Mouse (Mus musculus) CH12.LX (cell line): Measurements from ENCODE around the gene Atp1b3.

Source experiments
- BHLHE40 ChIP-seq: IDR thresholded peaks from 2 replicates; pipeline ENCODE4 v1.6.1; 2011; ENCODE audit warnings: mild to moderate bottlenecking, low read depth, low read length, improper control_type of control experiment
- CTCF ChIP-seq, 2 experiments: IDR thresholded peaks in 1 of 2; conservative IDR thresholded peaks in 1 of 2; 2 replicates each; pipeline ENCODE4 v1.5.1; 2011 to 2012; ENCODE audit warnings: low read depth in 2 of 2, low read length in 2 of 2, improper control_type of control experiment in 1 of 2, inconsistent platforms in 1 of 2, mild to moderate bottlenecking in 1 of 2, moderate library complexity in 1 of 2
- E2F4 ChIP-seq: IDR thresholded peaks from 2 replicates; pipeline ENCODE4 v1.6.1; 2011; ENCODE audit warnings: low read depth, low read length, improper control_type of control experiment; ENCODE audit not compliant: insufficient replicate concordance
- ETS1 ChIP-seq: conservative IDR thresholded peaks from 2 replicates; pipeline ENCODE4 v1.6.1; 2012; ENCODE audit warnings: low read depth, mild to moderate bottlenecking, inconsistent platforms, low read length, improper control_type of control experiment, moderate library complexity
- JUN ChIP-seq: IDR thresholded peaks from 2 replicates; pipeline ENCODE4 v1.6.1; 2011; ENCODE audit warnings: low read depth, mild to moderate bottlenecking, low read length, improper control_type of control experiment, moderate library complexity; ENCODE audit not compliant: insufficient read depth
- POLR2A ChIP-seq: IDR thresholded peaks from 2 replicates; pipeline ENCODE4 v1.6.1; 2011; ENCODE audit warnings: low read depth, mild to moderate bottlenecking, improper control_type of control experiment, low read length
- POLR2AphosphoS2 ChIP-seq: IDR thresholded peaks from 2 replicates; pipeline ENCODE4 v1.6.1; 2011; ENCODE audit warnings: low read depth, low read length, improper control_type of control experiment
- UBTF ChIP-seq: IDR thresholded peaks from 2 replicates; pipeline ENCODE4 v1.6.1; 2012; ENCODE audit warnings: low read depth, mild to moderate bottlenecking, inconsistent platforms, low read length, improper control_type of control experiment, moderate library complexity

- TF ChIP-seq ETS1 (no peak), CTCF (conservative IDR thresholded peaks at IDR 0.05 in 1 of 2, IDR thresholded peaks at IDR 0.05 in 1 of 2; ENCODE audit: low read depth in 2 of 2, low read length in 2 of 2) (no peak), UBTF (no peak), POLR2A (no peak), JUN (no peak), BHLHE40 (no peak), POLR2AphosphoS2 (no peak), E2F4 (no peak)
These were observed 72.1 kb downstream of the Atp1b3 start for GRCm38 (mm10) chr9:96292144-96292543.
